Mouse (Mus musculus) G1E (cell line): ENCODE data around the gene C1qtnf9. TPM values are rescaled to one million over a fixed set of nuclear protein-coding genes. Genes with fewer than 3 reads are reported as not detected.

Experiments
- ATAC-seq: 2 replicates; pipeline ENCODE4 v1.8.0; 2016; ENCODE audit warnings: mild to moderate bottlenecking; ENCODE audit not compliant: insufficient number of reproducible peaks, poor library complexity, low FRiP score, severe bottlenecking; ENCODE audit errors: extremely low read depth
- DNase-seq: peaks from one replicate; pipeline ENCODE4 v3.0.0; 2012; ENCODE audit warnings: low spot score
- H3K27me3 ChIP-seq: 2 replicates; pipeline ENCODE4 v1.6.1; 2012; ENCODE audit warnings: mild to moderate bottlenecking, low read length, inconsistent platforms; ENCODE audit not compliant: insufficient read depth
- H3K36me3 ChIP-seq: replicated peaks from 2 replicates; pipeline ENCODE3; 2012; ENCODE audit warnings: mild to moderate bottlenecking, inconsistent platforms
- H3K4me1 ChIP-seq: 2 replicates; pipeline ENCODE4 v1.6.1; 2012; ENCODE audit warnings: low read depth, low read length, inconsistent platforms, mixed read lengths; ENCODE audit not compliant: insufficient read depth
- H3K4me3 ChIP-seq: 2 replicates; pipeline ENCODE4 v1.5.1; 2012; ENCODE audit warnings: low read depth, mild to moderate bottlenecking, inconsistent platforms, low read length, moderate library complexity, mixed read lengths
- H3K9me3 ChIP-seq: replicated peaks from 2 replicates; pipeline ENCODE4 v1.6.1; 2012; ENCODE audit warnings: inconsistent platforms
- CTCF ChIP-seq: IDR thresholded peaks from 2 replicates; pipeline ENCODE4 v1.5.1; 2012; ENCODE audit warnings: low read depth, low read length, inconsistent platforms, mixed read lengths
- GATA1 ChIP-seq: IDR thresholded peaks from 2 replicates; pipeline ENCODE4 v1.6.1; 2012; ENCODE audit warnings: borderline replicate concordance, low read length, inconsistent platforms, mixed read lengths
- GATA2 ChIP-seq: IDR thresholded peaks from 2 replicates; pipeline ENCODE4 v1.6.1; 2012; ENCODE audit warnings: low read depth, low read length, inconsistent platforms, borderline replicate concordance
- POLR2AphosphoS5 ChIP-seq: IDR thresholded peaks from 2 replicates; pipeline ENCODE4 v1.6.1; 2012; ENCODE audit warnings: low read depth, low read length, inconsistent platforms; ENCODE audit not compliant: insufficient replicate concordance
- TAL1 ChIP-seq: conservative IDR thresholded peaks from 2 replicates; pipeline ENCODE4 v1.6.1; 2012; ENCODE audit warnings: low read depth, low read length, inconsistent platforms, mixed read lengths
- polyA plus RNA-seq: library from polyadenylated mRNA; stranded (reverse); fragments of >175 nt; gene quantifications from 2 replicates; pipeline ENCODE4 v1.2.3, GENCODE M21; 2012
- total RNA-seq, 2 experiments: library from RNA; stranded (forward) in 1 of 2; stranded (reverse) in 1 of 2; fragments of 200-1000 nt in 1 of 2; fragments of >200 nt in 1 of 2; fragmentation: Nextera tagmentation in 1 of 2; gene quantifications; 2 replicates each; pipeline ENCODE4 v1.2.3; 2014 to 2017

The C1qtnf9 gene
- total and polyA plus RNA-seq, 3 experiments = 0.16 TPM; not detected in 2

DNA sequence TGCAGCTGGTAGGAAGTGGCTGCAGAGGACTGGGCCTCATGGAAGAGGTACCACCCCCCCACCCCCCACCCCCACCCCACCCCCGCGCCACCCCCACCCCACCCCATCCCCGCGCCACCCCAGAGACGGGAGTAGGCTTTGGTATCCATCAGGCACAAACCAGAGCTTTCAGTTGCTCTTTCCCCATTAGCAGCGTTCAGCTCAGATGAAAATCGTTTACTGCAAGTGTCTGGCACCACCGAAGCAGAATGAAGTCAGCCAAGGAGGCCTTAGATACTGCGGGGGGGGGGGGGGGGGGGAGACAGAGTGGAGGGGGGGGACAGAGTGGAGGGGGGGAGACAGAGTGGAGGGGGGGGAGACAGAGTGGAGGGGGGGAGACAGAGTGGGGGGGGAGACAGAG is 28.8 kb upstream of the C1qtnf9 start:
- Histone ChIP-seq H3K4me3 (no peak overlapping the region), H3K9me3 (no peaks in the 10 kb centered on the region), H3K27me3 (peaks cover 20% of the 10 kb centered on the region; the same call in 1 of the 2 replicates), H3K36me3 (no peaks in the 10 kb centered on the region), H3K4me1 (peaks cover 9% of the 10 kb centered on the region; the same call in 1 of the 2 replicates)
- TF ChIP-seq GATA1 = no peak
- no peak for TF ChIP-seq GATA2
- TF ChIP-seq TAL1 = no peak
- no peak for TF ChIP-seq POLR2AphosphoS5
- no peak for TF ChIP-seq CTCF
- no peak for ATAC-seq
- DNase-seq = no peak

DNA sequence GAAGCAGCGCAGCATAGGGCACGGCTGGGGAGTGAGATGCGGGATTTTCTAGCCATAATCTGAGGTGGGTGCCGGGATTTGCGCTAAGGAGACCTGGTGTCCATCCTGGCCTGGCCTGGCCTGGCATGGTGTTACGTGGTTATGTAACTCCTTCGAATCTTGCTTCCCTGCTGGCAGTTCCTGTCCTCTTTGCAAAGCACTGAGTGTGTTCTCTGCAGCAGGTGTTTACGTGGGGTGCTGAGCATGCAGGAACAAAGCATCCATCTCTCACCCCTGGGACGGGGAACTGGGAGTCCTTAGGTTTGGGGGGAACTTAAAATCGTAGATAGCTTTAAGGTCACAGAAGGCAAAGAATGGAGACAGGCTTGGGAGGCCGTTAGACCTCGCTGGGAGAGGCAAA is 28.3 kb upstream of the C1qtnf9 start:
- H3K4me1 ChIP-seq = peaks cover 9% of the 10 kb centered on the region; the same call in 1 of the 2 replicates
- H3K9me3 ChIP-seq = no peaks in the 10 kb centered on the region
- peaks cover 20% of the 10 kb centered on the region for H3K27me3 ChIP-seq
- no peak overlapping the region for H3K4me3 ChIP-seq
- ATAC-seq (no peak), DNase-seq (no peak)
- no peak for TF ChIP-seq GATA1
- TF ChIP-seq POLR2AphosphoS5 = no peak
- TF ChIP-seq CTCF = no peak
- no peak for TF ChIP-seq GATA2
- no peaks in the 10 kb centered on the region for H3K36me3 ChIP-seq

DNA sequence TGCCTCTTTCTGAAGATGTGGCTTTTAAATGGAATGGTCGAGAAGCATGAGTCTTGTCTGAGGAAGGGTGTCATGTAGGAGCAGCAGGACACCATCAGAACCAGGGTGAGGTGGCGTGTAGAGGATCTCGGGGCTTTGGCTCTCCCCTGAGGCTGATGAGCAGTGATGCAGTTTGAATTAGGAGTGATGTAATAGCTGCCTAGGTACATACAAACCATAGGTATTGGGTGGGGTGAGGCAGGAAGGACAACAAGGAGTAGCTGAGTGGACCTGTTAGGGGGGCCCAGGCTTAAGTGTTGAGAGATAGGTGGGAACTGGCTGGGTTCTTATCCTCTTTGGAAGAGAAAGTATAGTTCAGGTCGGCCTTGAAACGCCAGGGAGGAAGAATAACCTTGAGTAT is 27.4 kb upstream of the C1qtnf9 start:
- H3K4me1 ChIP-seq = peaks cover 9% of the 10 kb centered on the region; the same call in 1 of the 2 replicates
- ATAC-seq (no peak), DNase-seq (no peak)
- no peak overlapping the region for H3K4me3 ChIP-seq
- TF ChIP-seq GATA1 = no peak
- TF ChIP-seq TAL1 = no peak
- no peak for TF ChIP-seq GATA2
- TF ChIP-seq POLR2AphosphoS5 = no peak
- TF ChIP-seq CTCF = no peak
- H3K27me3 ChIP-seq = peaks cover 15% of the 10 kb centered on the region
- H3K36me3 ChIP-seq = no peaks in the 10 kb centered on the region
- H3K9me3 ChIP-seq = no peaks in the 10 kb centered on the region

DNA sequence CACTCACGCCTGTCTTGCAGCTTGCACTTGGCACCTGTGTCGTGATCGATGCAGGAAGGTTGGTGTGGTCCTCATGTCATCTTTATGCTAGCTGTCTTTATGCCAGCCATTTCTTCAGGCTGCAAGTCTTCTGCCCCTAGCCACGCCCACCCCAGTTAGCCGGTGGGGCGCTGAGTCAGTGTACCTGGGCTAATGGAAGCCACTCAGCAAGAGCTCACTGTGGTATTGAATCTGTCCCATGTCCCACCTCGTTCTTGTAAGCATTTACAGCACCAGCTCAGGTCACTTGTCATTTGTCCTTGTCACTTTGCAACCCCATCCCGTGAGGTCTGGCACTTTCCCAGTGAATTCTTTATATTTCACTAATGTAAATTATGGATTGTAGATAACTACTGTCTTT is 26.9 kb upstream of the C1qtnf9 start:
- TF ChIP-seq GATA1 (no peak), POLR2AphosphoS5 (no peak), CTCF (no peak), GATA2 (no peak), TAL1 (no peak)
- ATAC-seq (no peak), DNase-seq (no peak)
- Histone ChIP-seq H3K27me3 (peaks cover 17% of the 10 kb centered on the region), H3K4me3 (no peak overlapping the region), H3K9me3 (no peaks in the 10 kb centered on the region), H3K4me1 (peaks cover 9% of the 10 kb centered on the region; the same call in 1 of the 2 replicates), H3K36me3 (no peaks in the 10 kb centered on the region)

DNA sequence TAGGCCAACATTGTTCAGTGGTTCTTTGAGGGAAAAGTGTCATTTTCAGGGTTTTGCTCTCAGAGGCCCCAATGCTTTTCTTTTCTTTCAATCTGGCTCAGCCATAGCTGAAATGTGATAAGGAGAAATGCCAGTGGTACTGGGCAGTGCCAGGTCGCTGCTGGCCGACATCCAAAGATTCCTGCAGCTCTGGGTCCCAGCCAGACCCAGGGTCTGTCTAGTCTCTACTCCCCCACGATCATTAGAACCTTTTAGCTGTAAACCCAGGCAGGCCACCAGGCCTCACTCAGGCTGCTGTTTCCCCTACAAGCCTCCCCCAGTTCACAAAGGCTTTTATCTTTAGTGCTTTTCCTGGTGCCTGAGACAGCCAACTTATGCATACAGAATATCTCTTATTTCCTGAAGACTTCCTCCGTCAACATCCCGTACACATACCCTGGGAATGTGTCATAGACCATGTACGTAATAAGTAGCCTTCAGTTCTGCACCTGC is 26.4 kb upstream of the C1qtnf9 start:
- Histone ChIP-seq H3K36me3 (no peaks in the 10 kb centered on the region), H3K4me1 (peaks cover 7% of the 10 kb centered on the region; the same call in 1 of the 2 replicates), H3K4me3 (no peak overlapping the region), H3K27me3 (peaks cover 14% of the 10 kb centered on the region), H3K9me3 (no peaks in the 10 kb centered on the region)
- TF ChIP-seq GATA1 (no peak), CTCF (no peak), POLR2AphosphoS5 (no peak), TAL1 (no peak), GATA2 (no peak)
- ATAC-seq = no peak
- DNase-seq = no peak

DNA sequence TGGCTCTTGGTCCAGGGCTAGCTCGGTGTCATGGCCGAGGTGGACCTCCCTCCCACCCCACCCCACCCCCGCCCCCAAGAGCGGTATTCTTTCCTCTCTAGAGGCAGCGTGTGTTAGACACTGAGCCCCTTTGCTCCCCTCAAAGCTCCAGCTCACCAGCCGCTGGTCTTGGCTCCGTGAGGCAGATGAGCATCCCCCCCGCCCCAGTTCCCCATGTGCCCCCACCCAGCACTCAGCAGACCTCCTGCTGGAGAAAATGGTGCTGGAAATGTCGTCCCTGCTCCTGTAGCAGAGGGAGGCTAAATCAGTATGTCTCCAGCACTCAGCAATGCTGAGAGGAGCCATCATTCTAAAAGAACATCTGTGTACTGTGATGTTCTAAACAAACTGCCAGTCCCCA is 24.3 kb upstream of the C1qtnf9 start:
- no peak for DNase-seq
- H3K36me3 ChIP-seq = no peaks in the 10 kb centered on the region
- TF ChIP-seq TAL1 (no peak), POLR2AphosphoS5 (no peak), CTCF (no peak), GATA1 (no peak), GATA2 (no peak)
- no peak for ATAC-seq
- H3K9me3 ChIP-seq = no peaks in the 10 kb centered on the region
- H3K27me3 ChIP-seq = peaks cover 12% of the 10 kb centered on the region
- H3K4me1 ChIP-seq = no peaks in the 10 kb centered on the region
- no peak overlapping the region for H3K4me3 ChIP-seq

DNA sequence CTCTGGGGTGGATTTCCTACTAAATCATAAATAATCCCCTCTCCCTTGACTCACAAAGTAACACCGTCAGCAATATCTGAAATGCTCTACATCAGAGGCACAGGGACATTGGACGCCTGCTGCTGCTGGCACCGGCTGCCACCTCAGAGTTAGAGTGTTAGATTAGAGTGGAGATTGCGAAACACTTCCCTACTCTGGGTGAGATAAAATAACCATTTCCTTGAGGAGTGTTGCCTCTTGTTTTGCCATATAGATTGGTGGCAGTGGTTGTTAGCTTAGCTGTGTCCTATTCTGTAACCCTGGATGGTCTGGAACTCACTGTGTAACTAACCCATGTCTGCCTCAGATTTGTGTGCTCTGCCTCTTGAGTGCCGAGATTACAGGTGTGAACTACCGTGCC is 22.7 kb upstream of the C1qtnf9 start:
- Histone ChIP-seq H3K27me3 (peaks cover 7% of the 10 kb centered on the region), H3K4me3 (no peak overlapping the region), H3K36me3 (no peaks in the 10 kb centered on the region), H3K9me3 (no peaks in the 10 kb centered on the region), H3K4me1 (no peaks in the 10 kb centered on the region)
- ATAC-seq = no peak
- no peak for DNase-seq
- TF ChIP-seq GATA1 (no peak), GATA2 (no peak)
